Mouse (Mus musculus) T-helper 1 cell (primary cell): ENCODE data around the gene Tbca.

Experiments
- in situ Hi-C: fragments of 300-600 bp; cut with MboI, MseI; formaldehyde crosslinking; loops from one replicate; pipeline ENCODE4 v1.15.1; 2025; ENCODE audit warnings: high pct_unique_total_duplicates

Tbca gene

DNA sequence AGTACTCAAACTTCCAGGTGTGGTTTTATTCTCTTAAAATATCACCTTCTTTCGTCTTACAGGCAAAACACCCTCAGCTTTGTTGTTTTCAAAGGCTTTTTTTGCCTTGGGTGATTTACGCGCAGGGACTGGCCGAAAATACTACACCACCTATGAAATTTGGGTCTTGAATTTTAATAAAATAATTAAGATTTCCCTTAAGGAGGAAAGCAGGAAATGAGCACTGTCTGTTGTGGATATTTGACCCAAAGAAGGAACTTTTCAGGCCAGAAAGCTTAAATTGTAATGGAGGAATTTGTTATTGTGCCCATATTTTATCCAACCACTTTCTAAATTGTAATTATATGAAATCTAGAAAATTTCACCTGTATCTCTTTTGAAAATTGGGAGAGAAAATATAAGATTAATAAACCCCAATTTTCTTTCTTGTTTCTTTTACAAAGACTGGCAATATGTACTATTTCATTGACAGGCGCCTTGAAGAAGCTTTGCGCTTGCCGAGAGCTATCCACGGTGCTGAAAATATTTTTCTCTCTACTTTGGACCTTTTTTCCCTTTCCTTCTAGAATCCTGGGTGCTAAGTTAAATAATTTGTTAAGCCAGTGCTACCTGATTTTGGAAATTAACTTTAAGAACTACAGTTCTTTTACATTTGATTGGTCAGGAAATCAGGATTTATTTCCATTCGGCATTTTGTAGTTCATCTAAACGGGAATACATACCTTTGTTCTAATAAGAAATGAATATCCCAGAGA, 89.5 kb downstream of the Tbca start:
- in situ Hi-C loops, result no loop called here

- in situ Hi-C loops, result loop anchor here (5.0 kb wide), 1 partner anchor 576 kb away; no protein-coding TSS in a partner anchor
Measured at GRCm38 (mm10) chr13:94881201-94881600, 92.5 kb downstream of the Tbca start.

DNA sequence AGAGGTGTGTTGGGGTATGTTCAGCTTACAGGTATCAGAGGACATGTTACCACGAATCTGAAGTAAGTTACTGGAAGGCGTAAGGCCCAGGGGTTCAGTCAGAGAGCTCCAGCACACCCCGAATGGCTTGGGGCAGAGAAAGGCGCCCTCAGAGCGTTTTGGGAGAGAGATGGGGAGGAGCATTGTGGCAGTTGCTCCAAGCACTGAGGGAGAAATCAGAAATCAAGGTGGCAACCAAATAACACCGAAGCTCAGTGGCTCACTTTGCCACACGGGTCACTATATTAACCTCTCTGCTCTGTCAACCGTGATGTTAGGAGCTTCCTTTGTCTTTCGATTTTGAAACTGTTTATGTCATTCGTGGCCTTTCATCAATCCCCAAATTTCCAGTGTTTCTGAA, 93.5 kb downstream of the Tbca start:
- in situ Hi-C loops, result loop anchor here (5.0 kb wide), 1 partner anchor 575 kb away; no protein-coding TSS in a partner anchor

DNA sequence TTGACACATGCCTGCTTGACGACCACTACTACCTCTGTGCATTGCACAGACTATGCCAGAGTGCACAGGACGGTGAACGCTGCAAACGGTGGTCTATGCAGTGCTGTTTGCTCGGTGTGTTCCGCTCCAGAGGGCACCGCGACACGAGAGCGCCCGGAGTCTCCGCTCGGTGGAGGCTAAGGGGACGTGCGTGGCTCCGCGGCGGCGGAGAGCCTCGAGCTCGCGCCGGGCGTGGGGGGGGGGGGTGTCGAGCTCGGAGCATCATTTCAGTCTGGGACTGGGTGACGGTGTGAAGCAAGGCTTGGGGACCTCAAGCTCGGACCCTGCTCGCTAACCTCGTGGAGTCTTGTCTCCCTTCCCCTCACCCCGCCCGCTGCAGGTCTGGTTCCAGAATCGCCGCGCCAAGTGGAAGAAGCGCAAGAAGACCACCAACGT, 94.0 kb downstream of the Tbca start:
- in situ Hi-C loops, result loop anchor here (5.0 kb wide), 1 partner anchor 575 kb away; no protein-coding TSS in a partner anchor

GRCm38 (mm10) chr13:94883163-94883965, 94.7 kb downstream of the Tbca start:
- in situ Hi-C loops, result loop anchor here (5.0 kb wide), 1 partner anchor 574 kb away; no protein-coding TSS in a partner anchor

GRCm38 (mm10) chr13:94883966-94884960, 95.6 kb downstream of the Tbca start:
- in situ Hi-C loops, result loop anchor here (5.0 kb wide), 1 partner anchor 573 kb away; no protein-coding TSS in a partner anchor

DNA sequence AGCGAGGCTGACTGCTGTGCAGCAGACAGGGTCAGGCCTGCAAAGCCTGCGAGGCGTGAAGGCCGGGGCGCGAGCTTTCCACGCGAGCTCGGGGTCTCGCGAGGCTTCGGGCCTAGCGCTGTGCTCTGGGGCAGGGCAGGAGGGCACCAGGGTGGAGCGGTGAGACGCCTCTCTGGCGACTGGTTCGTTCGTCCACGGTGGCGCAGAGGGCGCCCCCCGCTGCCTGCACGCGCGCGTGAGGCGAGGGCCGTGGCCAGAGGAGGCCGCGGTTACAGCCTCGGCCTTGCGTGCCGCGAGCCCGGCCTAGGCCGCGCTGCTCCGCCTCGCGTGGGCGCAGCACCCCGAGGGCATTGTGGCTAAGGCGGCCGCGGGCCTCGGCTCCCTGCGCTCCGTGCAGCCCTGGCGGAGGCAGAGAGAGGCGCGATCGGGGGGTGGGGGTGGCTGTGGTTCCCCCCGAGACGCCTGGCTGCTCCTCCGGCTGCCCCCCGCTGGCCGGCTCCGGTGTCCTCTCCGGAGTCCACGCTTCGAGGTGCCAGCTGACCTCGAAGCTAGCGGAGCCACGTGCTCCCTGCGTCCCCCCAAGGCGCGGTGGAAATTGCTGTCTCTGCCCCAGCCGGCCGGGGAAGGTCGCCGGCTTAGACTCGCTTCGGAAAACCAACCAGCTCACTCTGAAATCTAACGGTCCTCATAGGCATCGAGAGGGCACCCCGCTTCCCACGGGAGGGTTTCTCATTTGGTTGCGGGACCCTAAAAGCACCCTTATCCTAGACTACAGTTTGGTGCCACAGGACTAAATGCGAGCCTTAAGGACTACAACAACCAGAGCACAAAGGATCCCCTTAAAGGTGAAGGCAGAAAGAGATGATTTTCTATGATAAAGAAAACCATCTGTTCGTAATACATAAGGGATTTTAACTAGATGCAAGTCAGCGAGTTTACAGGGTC, 96.9 kb downstream of the Tbca start:
- in situ Hi-C loops, result no loop called here
